Mouse (Mus musculus): ENCODE measurements around the gene Il2. TPM values are rescaled to one million over a fixed set of nuclear protein-coding genes. Genes with fewer than 3 reads are reported as not detected.

The Il2 gene
- polyA plus RNA-seq (2017; shearing (Covaris generic)): 1 to 10 TPM in 1 of 2 experiments, under 1 TPM in 1; 0.80 to 2.6 TPM

GRCm38 (mm10) chr3:37125655-37126054, at the start of gene Il2:
Gene Il2, minus strand, starts transcription at chr3:37125959.

Other genes with a start within 250 kb of the Il2 start
- under 1 TPM in 1 of 2 experiments, not detected in 1; 0.28 TPM for gene Adad1, start 62.4 kb downstream of the Il2 start, polyA plus RNA-seq (2017; shearing (Covaris generic))
- gene Il21, start 106.7 kb upstream of the Il2 start, polyA plus RNA-seq (2017; shearing (Covaris generic)): 1 to 10 TPM in 1 of 2 experiments, not detected in 1; 6.1 TPM
- 1 to 10 TPM; 3.6 to 5.5 TPM for gene Bbs12, start 186.6 kb upstream of the Il2 start, polyA plus RNA-seq (2017; shearing (Covaris generic))
- 1 to 10 TPM in 1 of 2 experiments, under 1 TPM in 1; 0.60 to 1.5 TPM for gene Cetn4, start 186.7 kb upstream of the Il2 start, polyA plus RNA-seq (2017; shearing (Covaris generic))
- gene Fgf2, start 222.4 kb upstream of the Il2 start, polyA plus RNA-seq (2017; shearing (Covaris generic)): 1 to 10 TPM in 1 of 2 experiments, under 1 TPM in 1; 0.30 to 1.8 TPM